Mouse (Mus musculus): ENCODE results near the gene Fam49a. TPM values are rescaled to one million over a fixed set of nuclear protein-coding genes. Genes with fewer than 3 reads are reported as not detected.
"Not testable (repeated sequence)": the region's sequence is repeated elsewhere in the genome, so short reads cannot be mapped to it uniquely, and the experiment has no call there.

Fam49a gene
- total RNA-seq, 2 experiments from 2014 or later, result 55.9 to 63.4 TPM

- no peak for ATAC-seq (ENCODE audit: poor library complexity, severe bottlenecking)
These were observed 45.3 kb downstream of the Fam49a start for GRCm38 (mm10) chr12:12307245-12307644.

GRCm38 (mm10) chr12:12313437-12313836 is 51.5 kb downstream of the Fam49a start:
- ATAC-seq (ENCODE audit: poor library complexity, severe bottlenecking), result peak; percentile 74

- no peak for ATAC-seq (ENCODE audit: poor library complexity, severe bottlenecking)
These were observed 52.0 kb downstream of the Fam49a start for GRCm38 (mm10) chr12:12313919-12314318.

DNA sequence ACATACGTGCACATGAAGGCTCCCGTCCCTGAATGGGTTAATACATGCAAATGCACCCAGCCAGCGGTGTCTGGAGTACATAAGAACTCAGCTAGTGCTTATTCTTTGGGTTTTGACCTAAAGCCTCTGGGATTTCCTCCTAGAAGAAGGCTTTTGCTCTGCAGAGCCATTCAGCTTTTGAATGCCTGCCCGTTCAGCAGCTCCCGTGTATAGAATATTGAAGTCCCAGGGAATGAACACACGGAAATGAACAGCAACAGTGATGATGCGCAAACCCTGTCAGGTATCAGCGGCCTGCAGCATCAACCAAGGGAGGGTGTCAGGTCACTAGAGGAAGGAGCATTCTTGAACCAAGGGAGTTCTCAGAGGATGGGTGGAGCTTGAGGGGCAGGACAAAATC is 52.4 kb downstream of the Fam49a start:
- ATAC-seq (ENCODE audit: poor library complexity, severe bottlenecking), result no peak

DNA sequence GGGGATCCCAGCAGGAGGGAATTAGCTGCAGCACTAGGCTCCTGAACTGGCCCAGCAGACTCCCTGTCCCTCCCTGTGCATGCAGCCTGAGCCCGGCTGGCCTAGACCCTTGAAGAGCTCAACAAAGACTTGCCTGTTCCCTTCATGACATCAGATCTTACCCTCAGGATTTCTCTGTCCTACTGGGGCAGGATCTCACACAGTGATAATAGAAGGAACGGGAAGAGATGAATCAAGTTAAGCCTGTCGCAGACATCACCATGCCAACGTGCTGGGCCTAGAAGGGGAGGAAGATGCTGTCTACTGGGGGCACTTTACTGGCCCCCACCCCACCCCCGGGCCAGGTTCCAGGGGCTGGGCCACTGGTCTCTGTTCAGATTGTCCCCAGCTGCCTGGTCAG is 53.1 kb downstream of the Fam49a start:
- no peak for ATAC-seq (ENCODE audit: poor library complexity, severe bottlenecking)

- no peak for ATAC-seq (ENCODE audit: poor library complexity, severe bottlenecking)
These were observed 55.0 kb downstream of the Fam49a start for GRCm38 (mm10) chr12:12316956-12317355.

DNA sequence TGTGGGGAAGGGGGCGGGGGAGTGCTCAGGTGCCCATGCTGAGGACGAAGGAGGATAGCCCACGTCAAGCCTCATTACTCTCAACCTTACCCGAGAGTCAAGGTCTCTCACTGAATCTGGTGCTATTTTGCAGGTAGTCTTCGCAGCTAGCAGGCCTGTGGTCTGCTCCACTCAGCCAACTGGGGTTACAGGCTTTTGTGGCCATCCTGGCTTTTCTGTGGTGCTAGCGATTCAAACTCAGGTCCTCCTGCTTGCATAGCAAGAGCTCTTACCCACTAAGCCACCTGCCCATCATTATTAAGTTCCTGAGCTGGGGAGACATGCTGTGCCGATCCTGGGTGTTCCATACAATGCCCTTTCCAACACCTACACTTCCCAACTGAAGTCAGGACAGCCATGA is 55.7 kb downstream of the Fam49a start:
- ATAC-seq (ENCODE audit: poor library complexity, severe bottlenecking), result no peak

DNA sequence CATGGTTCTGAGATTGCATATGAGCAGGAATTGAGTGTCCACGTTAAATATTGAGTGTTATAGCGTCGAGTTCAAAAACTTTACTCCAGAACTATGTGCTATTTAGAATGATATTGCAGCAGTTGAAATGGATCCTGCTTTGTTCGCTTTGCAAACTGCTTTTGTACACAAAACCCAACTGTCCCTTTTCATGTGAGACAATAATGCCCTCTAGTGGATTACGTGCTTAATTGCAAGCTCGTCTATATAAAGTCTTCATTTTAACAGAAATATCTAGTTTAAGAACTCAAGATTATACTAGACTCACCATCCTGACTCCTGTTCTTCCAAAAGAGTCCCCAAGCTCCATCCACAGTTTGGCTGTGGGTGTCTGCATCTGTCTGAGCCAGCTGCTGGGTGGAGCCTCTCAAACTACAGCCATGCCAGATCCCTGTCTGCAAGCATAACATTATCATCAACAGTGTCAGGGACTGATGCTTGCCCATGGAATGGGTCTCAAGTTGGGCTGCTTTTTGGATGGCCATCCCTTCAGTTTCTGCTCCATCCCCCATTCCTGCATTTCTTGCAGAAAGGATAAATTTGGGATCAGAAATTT is 56.3 kb downstream of the Fam49a start:
- ATAC-seq (ENCODE audit: poor library complexity, severe bottlenecking), result peak; percentile 25; the same call in 1 of the 2 replicates

DNA sequence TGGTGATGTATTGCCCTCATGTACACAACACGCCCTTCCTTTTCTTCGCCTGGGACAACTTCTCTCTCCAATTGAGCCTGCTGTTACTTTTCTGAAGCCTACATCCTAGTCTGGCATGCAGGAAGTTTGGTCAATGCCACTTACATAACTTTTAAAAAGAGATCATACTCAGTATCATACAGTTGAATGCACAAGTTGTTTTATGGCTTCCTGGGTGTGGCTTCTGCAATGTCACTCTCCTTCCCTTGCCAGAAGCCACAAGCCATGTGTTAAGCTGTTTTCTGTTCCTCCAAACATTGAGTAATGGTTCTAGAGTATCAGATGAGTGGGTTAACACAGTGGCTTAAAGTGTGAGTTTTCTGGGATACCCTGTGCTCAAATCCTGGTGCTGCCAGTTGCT is 58.8 kb downstream of the Fam49a start:
- ATAC-seq (ENCODE audit: poor library complexity, severe bottlenecking), result peak; percentile 83

DNA sequence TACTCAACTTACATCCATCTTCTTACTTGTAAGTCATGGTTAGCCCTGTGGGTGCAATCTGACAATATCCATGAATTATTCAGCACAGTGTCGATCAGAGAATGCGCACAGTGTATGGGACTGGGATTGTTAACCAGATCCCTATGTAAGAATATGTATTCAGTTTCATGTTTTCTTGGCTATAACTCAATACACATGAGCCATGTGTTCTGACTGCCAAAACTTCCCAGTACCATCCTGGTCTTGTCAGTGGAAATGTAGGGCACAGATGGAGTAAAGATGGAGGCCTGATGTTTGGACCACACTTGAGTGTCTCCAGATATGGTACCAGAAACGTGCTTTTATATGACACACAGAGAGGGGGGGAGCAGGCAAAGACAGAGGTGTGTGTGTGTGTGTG is 59.2 kb downstream of the Fam49a start:
- no peak for ATAC-seq (ENCODE audit: poor library complexity, severe bottlenecking)

GRCm38 (mm10) chr12:12323084-12323483 is 61.1 kb downstream of the Fam49a start:
- no peak for ATAC-seq (ENCODE audit: poor library complexity, severe bottlenecking)

- peak; percentile 71 for ATAC-seq (ENCODE audit: poor library complexity, severe bottlenecking)
These were observed 61.8 kb downstream of the Fam49a start for GRCm38 (mm10) chr12:12323616-12324223.

DNA sequence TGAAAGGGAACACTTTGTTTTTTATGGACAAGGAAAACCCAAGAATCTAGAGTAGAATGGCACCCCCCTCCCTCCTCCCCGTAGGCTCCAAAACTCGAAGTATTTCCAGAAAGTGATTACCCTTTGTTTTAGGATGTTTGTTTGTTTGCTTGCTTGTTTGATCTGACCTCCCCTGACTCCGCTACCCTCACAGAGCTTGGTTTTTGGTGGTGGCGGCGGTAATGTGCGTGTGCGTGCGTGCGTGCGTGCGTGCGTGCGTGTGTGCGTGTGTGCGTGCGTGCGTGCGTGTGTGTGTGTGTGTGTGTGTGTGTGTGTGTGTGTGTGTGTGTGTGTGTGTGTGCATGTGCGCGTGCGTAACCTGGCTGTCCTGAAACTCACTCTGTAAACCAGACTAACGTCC is 62.3 kb downstream of the Fam49a start:
- ATAC-seq (ENCODE audit: poor library complexity, severe bottlenecking), result not testable (repeated sequence)

DNA sequence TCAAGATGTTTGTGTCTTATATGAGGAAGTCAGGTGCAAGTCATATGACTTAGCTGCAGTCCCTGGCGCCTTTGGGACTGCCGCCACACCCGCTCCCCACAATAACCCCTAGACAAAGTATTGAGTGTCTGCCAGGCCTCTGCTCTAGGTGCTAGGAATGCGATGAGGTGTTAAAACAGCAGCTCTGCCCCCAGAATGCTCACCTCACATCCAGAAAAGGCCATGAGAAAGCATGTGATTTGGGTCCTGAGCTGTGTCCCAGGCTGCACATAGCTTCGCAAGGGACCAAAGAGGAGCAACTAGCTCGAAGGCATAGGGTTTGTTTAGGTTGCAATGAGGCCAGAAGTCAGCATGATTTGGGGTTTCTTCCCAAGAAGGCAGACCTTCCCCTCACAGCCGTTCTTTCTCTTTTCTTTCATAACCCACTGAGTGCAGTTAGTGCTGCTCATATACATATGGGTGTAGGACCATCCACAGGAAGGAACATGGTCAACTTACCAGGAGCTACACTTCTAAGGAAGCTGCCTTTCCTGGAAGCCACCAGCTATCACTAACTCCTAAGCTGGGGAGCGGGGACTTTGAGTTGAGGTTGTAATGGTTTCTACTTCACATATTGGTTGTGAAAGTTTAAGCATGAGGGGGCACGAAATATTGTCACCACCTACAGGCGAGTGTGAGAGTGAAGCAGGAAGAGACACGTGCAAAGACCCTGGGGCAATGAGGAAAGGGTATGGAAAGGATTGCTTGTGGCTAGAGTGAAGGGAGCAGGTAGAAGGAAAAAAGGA is 71.8 kb downstream of the Fam49a start:
- ATAC-seq (ENCODE audit: poor library complexity, severe bottlenecking), result no peak

DNA sequence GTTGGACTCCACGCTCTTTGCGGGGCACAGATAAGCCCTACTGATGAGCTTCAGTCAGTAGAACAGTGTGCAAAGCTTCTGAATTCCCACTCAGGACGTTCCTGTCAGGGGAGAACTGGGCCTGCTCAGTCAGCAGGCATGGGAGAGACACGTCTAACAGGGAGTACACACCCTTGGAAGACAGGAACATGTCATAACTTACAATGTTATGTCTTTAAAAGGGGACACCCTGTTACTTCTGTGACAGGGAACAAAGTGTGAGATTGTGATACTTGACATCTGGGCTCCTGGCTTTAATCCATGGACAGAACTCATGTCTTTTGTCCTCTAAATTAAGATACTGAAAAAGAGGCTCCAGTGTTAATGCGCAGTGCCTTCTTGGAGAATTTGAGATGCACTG is 72.5 kb downstream of the Fam49a start:
- ATAC-seq (ENCODE audit: poor library complexity, severe bottlenecking), result no peak

DNA sequence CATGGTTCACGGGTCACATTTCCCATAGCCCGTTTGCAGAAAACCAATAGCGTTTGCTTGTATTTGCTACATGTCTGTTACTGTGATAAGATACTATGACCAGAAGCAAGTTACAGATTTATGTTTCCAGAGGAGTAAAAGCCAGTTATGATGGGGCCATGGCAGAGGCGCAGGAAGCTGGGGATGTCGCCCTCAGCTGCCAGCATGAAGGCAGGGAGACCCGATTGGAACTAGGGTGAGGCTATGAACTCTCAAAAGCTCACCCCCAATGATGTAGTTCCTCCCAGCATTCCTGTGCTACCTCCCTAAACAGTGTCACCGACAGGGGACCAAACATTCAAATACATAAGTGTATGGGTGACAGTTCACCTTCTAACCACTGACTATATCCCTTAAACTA is 73.6 kb downstream of the Fam49a start:
- ATAC-seq (ENCODE audit: poor library complexity, severe bottlenecking), result no peak

DNA sequence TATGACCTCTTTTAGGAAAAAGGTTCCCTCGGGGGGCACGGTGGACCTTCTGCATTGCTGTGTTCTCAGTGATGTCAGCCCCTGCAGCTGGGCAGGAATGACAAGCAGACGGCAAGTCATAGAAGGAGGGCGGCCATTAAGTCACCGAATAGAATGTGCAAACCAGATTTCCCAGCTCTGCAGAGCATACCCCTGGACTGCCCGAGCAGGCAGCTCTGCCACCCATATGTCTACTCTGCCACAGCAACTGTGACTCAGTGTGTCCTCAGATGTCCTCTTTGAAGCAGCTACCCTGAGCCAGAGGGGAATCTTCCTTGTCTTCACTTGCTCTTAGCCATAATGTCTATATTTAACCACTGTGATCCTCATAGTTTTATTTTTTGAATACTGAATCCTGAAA is 75.4 kb downstream of the Fam49a start:
- no peak for ATAC-seq (ENCODE audit: poor library complexity, severe bottlenecking)

- no peak for ATAC-seq (ENCODE audit: poor library complexity, severe bottlenecking)
These were observed 81.4 kb downstream of the Fam49a start for GRCm38 (mm10) chr12:12343320-12343719.

- no peak for ATAC-seq (ENCODE audit: poor library complexity, severe bottlenecking)
These were observed 86.7 kb downstream of the Fam49a start for GRCm38 (mm10) chr12:12348625-12349024.

DNA sequence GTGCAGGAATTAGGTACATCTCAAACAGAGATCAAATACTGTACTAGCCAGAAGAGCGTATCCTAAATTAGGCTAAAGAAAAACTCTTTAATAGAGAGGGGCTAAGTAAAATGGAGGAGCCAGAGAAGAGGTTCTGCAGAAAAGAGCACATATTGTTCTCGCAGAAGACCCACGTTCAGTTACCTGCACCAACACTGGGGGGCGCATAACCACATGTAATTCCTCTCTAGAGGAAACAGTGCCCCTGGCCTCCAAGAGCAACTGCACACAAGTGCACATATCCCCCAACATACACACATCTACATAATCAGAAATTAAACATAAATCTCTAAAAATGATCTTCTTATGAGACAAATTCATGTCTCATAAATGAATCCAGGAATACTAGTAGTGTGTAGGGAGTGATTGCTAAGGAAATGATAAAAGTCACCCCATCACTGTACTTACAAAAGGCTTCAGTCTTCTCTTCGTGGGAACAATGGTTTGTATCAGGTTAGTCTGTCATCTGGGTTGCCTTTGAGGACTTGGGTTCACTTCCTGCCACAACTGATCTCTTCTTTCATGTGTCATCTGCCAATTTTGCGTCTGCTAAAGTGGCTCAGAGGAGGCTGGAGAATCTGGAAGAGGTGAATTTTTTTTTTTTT is 87.8 kb downstream of the Fam49a start:
- ATAC-seq (ENCODE audit: poor library complexity, severe bottlenecking), result no peak

- no peak for ATAC-seq (ENCODE audit: poor library complexity, severe bottlenecking)
These were observed 90.0 kb downstream of the Fam49a start for GRCm38 (mm10) chr12:12351816-12352552.

Measured in megakaryocyte, adult 5-6 weeks (primary cell).